Mouse (Mus musculus) CH12.LX (cell line): Measurements from ENCODE around the gene Shbg. TPM values are rescaled to one million over a fixed set of nuclear protein-coding genes. Genes with fewer than 3 reads are reported as not detected.

ENCODE experiments used
- DNase-seq: peaks from one replicate; pipeline ENCODE4 v3.0.0-alpha.2; 2013; ENCODE audit errors: extremely low read depth
- H3K27ac ChIP-seq: 2 replicates; pipeline ENCODE4 v1.5.1; 2012; ENCODE audit warnings: low read depth, mild to moderate bottlenecking, control low read depth, moderate library complexity; ENCODE audit not compliant: insufficient read depth
- H3K27me3 ChIP-seq: replicated peaks from 2 replicates; pipeline ENCODE3; 2012; ENCODE audit warnings: inconsistent platforms
- H3K36me3 ChIP-seq, 2 experiments: replicated peaks in 1 of 2; 2 replicates each; pipeline versions ENCODE3 to v1.6.1; 2012; ENCODE audit warnings: inconsistent platforms in 1 of 2, low read length in 1 of 2, mild to moderate bottlenecking in 1 of 2, mixed read lengths in 1 of 2, moderate library complexity in 1 of 2; ENCODE audit not compliant: control insufficient read depth in 1 of 2, insufficient read depth in 1 of 2
- H3K4me1 ChIP-seq, 2 experiments: 2 replicates each; pipeline ENCODE4 v1.6.1; 2012; ENCODE audit warnings: inconsistent platforms in 1 of 2, moderate library complexity in 1 of 2; ENCODE audit not compliant: insufficient read depth in 2 of 2, control insufficient read depth in 1 of 2
- H3K4me2 ChIP-seq: 2 replicates; pipeline ENCODE4 v1.6.1; 2012; ENCODE audit warnings: low read depth, mild to moderate bottlenecking, control low read depth; ENCODE audit not compliant: poor library complexity, insufficient read depth, severe bottlenecking
- H3K4me3 ChIP-seq, 3 experiments: fragments of 150-350 bp in 1 of 3; sonication (generic) in 1 of 3; replicated peaks in 1 of 3; 2 replicates each; pipeline versions ENCODE3 to v1.5.1; 2011 to 2012; ENCODE audit warnings: low read depth in 2 of 3, low read length in 2 of 3, mild to moderate bottlenecking in 2 of 3, moderate library complexity in 2 of 3, control low read depth in 1 of 3, improper control_type of control experiment in 1 of 3, inconsistent platforms in 1 of 3, mixed read lengths in 1 of 3; ENCODE audit not compliant: poor library complexity in 1 of 3
- H3K79me2 ChIP-seq: replicated peaks from 2 replicates; pipeline ENCODE4 v1.6.1; 2012; ENCODE audit warnings: mild to moderate bottlenecking, moderate library complexity; ENCODE audit not compliant: control insufficient read depth, poor library complexity, insufficient read depth, severe bottlenecking; ENCODE audit errors: extremely low read depth
- H3K9ac ChIP-seq: 2 replicates; pipeline ENCODE4 v1.6.1; 2012; ENCODE audit warnings: low read depth, mild to moderate bottlenecking, control low read depth, moderate library complexity; ENCODE audit not compliant: insufficient read depth
- H3K9me3 ChIP-seq: replicated peaks from 2 replicates; pipeline ENCODE3; 2012; ENCODE audit warnings: low read length, inconsistent platforms, mixed read lengths
- BHLHE40 ChIP-seq: IDR thresholded peaks from 2 replicates; pipeline ENCODE4 v1.6.1; 2011; ENCODE audit warnings: mild to moderate bottlenecking, low read depth, low read length, improper control_type of control experiment
- CHD1 ChIP-seq: IDR thresholded peaks from 2 replicates; pipeline ENCODE4 v1.6.1; 2012; ENCODE audit warnings: low read depth, low read length, improper control_type of control experiment, inconsistent platforms
- CHD2 ChIP-seq: IDR thresholded peaks from 2 replicates; pipeline ENCODE4 v1.6.1; 2011; ENCODE audit warnings: low read length, improper control_type of control experiment
- CTCF ChIP-seq, 2 experiments: IDR thresholded peaks in 1 of 2; conservative IDR thresholded peaks in 1 of 2; 2 replicates each; pipeline ENCODE4 v1.5.1; 2011 to 2012; ENCODE audit warnings: low read depth in 2 of 2, low read length in 2 of 2, improper control_type of control experiment in 1 of 2, inconsistent platforms in 1 of 2, mild to moderate bottlenecking in 1 of 2, moderate library complexity in 1 of 2
- ELF1 ChIP-seq: IDR thresholded peaks from 2 replicates; pipeline ENCODE4 v1.6.1; 2014; ENCODE audit warnings: low read depth, mild to moderate bottlenecking, inconsistent platforms, low read length, improper control_type of control experiment
- EP300 ChIP-seq: IDR thresholded peaks from 2 replicates; pipeline ENCODE4 v1.6.1; 2011; ENCODE audit warnings: low read length, improper control_type of control experiment
- ETS1 ChIP-seq: conservative IDR thresholded peaks from 2 replicates; pipeline ENCODE4 v1.6.1; 2012; ENCODE audit warnings: low read depth, mild to moderate bottlenecking, inconsistent platforms, low read length, improper control_type of control experiment, moderate library complexity
- GABPA ChIP-seq: IDR thresholded peaks from 2 replicates; pipeline ENCODE4 v1.6.1; 2012; ENCODE audit warnings: low read depth, low read length, improper control_type of control experiment, inconsistent platforms; ENCODE audit not compliant: insufficient replicate concordance
- HCFC1 ChIP-seq: IDR thresholded peaks from 2 replicates; pipeline ENCODE4 v1.6.1; 2012; ENCODE audit warnings: low read depth, mild to moderate bottlenecking, inconsistent platforms, low read length, improper control_type of control experiment
- IRF4 ChIP-seq: IDR thresholded peaks from 2 replicates; pipeline ENCODE4 v1.6.1; 2014; ENCODE audit warnings: low read depth, mild to moderate bottlenecking, inconsistent platforms, low read length, improper control_type of control experiment
- JUND ChIP-seq: conservative IDR thresholded peaks from 2 replicates; pipeline ENCODE4 v1.6.1; 2011; ENCODE audit warnings: low read depth, low read length, improper control_type of control experiment
- KAT2A ChIP-seq: IDR thresholded peaks from 2 replicates; pipeline ENCODE4 v1.6.1; 2012; ENCODE audit warnings: low read length, improper control_type of control experiment, inconsistent platforms; ENCODE audit not compliant: insufficient replicate concordance
- MAFK ChIP-seq: IDR thresholded peaks from 2 replicates; pipeline ENCODE4 v1.6.1; 2011; ENCODE audit warnings: low read length, improper control_type of control experiment; ENCODE audit not compliant: insufficient replicate concordance
- MAX ChIP-seq: IDR thresholded peaks from 2 replicates; pipeline ENCODE4 v1.6.1; 2011; ENCODE audit warnings: low read length, improper control_type of control experiment
- MAZ ChIP-seq: IDR thresholded peaks from 2 replicates; pipeline ENCODE4 v1.6.1; 2012; ENCODE audit warnings: low read depth, mild to moderate bottlenecking, inconsistent platforms, low read length, improper control_type of control experiment, moderate library complexity
- MEF2A ChIP-seq: IDR thresholded peaks from 2 replicates; pipeline ENCODE4 v1.6.1; 2014; ENCODE audit warnings: low read depth, mild to moderate bottlenecking, inconsistent platforms, low read length, improper control_type of control experiment, borderline replicate concordance
- MXI1 ChIP-seq: IDR thresholded peaks from 2 replicates; pipeline ENCODE4 v1.6.1; 2011; ENCODE audit warnings: mild to moderate bottlenecking, low read depth, low read length, improper control_type of control experiment
- MYC ChIP-seq: IDR thresholded peaks from 2 replicates; pipeline ENCODE4 v1.6.1; 2011; ENCODE audit warnings: low read depth, mild to moderate bottlenecking, improper control_type of control experiment, low read length
- NELFE ChIP-seq: IDR thresholded peaks from 2 replicates; pipeline ENCODE4 v1.6.1; 2011; ENCODE audit warnings: low read depth, low read length, improper control_type of control experiment
- NRF1 ChIP-seq: IDR thresholded peaks from 2 replicates; pipeline ENCODE4 v1.6.1; 2014; ENCODE audit warnings: low read depth, mild to moderate bottlenecking, inconsistent platforms, low read length, improper control_type of control experiment, moderate library complexity
- POLR2A ChIP-seq: IDR thresholded peaks from 2 replicates; pipeline ENCODE4 v1.6.1; 2011; ENCODE audit warnings: low read depth, mild to moderate bottlenecking, improper control_type of control experiment, low read length
- POLR2AphosphoS2 ChIP-seq: IDR thresholded peaks from 2 replicates; pipeline ENCODE4 v1.6.1; 2011; ENCODE audit warnings: low read depth, low read length, improper control_type of control experiment
- RAD21 ChIP-seq: IDR thresholded peaks from 2 replicates; pipeline ENCODE4 v1.6.1; 2011; ENCODE audit warnings: low read depth, mild to moderate bottlenecking, low read length, improper control_type of control experiment, moderate library complexity
- SMC3 ChIP-seq: IDR thresholded peaks from 2 replicates; pipeline ENCODE4 v1.6.1; 2011; ENCODE audit warnings: low read depth, low read length, improper control_type of control experiment
- TBP ChIP-seq: conservative IDR thresholded peaks from 2 replicates; pipeline ENCODE4 v1.6.1; 2011; ENCODE audit warnings: low read depth, low read length, improper control_type of control experiment
- TCF12 ChIP-seq: IDR thresholded peaks from 2 replicates; pipeline ENCODE4 v1.6.1; 2014; ENCODE audit warnings: low read depth, mild to moderate bottlenecking, inconsistent platforms, low read length, improper control_type of control experiment
- UBTF ChIP-seq: IDR thresholded peaks from 2 replicates; pipeline ENCODE4 v1.6.1; 2012; ENCODE audit warnings: low read depth, mild to moderate bottlenecking, inconsistent platforms, low read length, improper control_type of control experiment, moderate library complexity
- USF1 ChIP-seq: IDR thresholded peaks from 2 replicates; pipeline ENCODE4 v1.6.1; 2014; ENCODE audit warnings: low read depth, mild to moderate bottlenecking, inconsistent platforms, low read length, improper control_type of control experiment
- USF2 ChIP-seq: conservative IDR thresholded peaks from 2 replicates; pipeline ENCODE4 v1.6.1; 2011; ENCODE audit warnings: low read depth, low read length, improper control_type of control experiment
- ZC3H11A ChIP-seq: IDR thresholded peaks from 2 replicates; pipeline ENCODE4 v1.6.1; 2012; ENCODE audit warnings: low read depth, mild to moderate bottlenecking, inconsistent platforms, low read length, improper control_type of control experiment
- ZMIZ1 ChIP-seq: IDR thresholded peaks from 2 replicates; pipeline ENCODE4 v1.6.1; 2012; ENCODE audit warnings: low read depth, mild to moderate bottlenecking, inconsistent platforms, low read length, improper control_type of control experiment
- ZNF384 ChIP-seq: IDR thresholded peaks from 2 replicates; pipeline ENCODE4 v1.6.1; 2012; ENCODE audit warnings: low read depth, low read length, improper control_type of control experiment, inconsistent platforms
- dilution Hi-C: fragments of 300-500 bp; cut with MboI; formaldehyde crosslinking; loops from 2 replicates; pipeline ENCODE4 v1.14.3; 2020; ENCODE audit warnings: low sequenced_read_pairs; ENCODE audit not compliant: extremely low pct_unique_long_range_greater_than_20kb, extremely low pct_ligation_motif_present
- in situ Hi-C: fragments of 300-500 bp; cut with MboI; formaldehyde crosslinking; loops from 3 replicates; pipeline ENCODE4 v1.14.3; 2019; ENCODE audit warnings: low sequenced_read_pairs, low pct_ligation_motif_present, low pct_unique_long_range_greater_than_20kb, mixed read lengths
- polyA plus RNA-seq: library from polyadenylated mRNA; unstranded; fragments of >175 nt; gene quantifications from 2 replicates; pipeline ENCODE4 v1.2.1, GENCODE M21; 2012; ENCODE audit warnings: low read depth; ENCODE audit not compliant: insufficient read length
- total RNA-seq, 2 experiments: library from RNA; depleted of rRNA; stranded (reverse); fragments of 300-350 nt in 1 of 2; fragments of >200 nt in 1 of 2; gene quantifications; 2 replicates each; pipeline ENCODE4 v1.2.3; 2012 to 2014

Gene Shbg
- total and polyA plus RNA-seq, 3 experiments: not detected

GRCm38 (mm10) chr11:69662967-69663671 lies 45.4 kb upstream of the Shbg start (continued):
- TF ChIP-seq USF2 (no peak; the same call in 1 of the 2 replicates), POLR2AphosphoS2 (no peak), ZNF384 (no peak), ELF1 (no peak), EP300 (peak; percentile 71), TBP (no peak), SMC3 (no peak), ZMIZ1 (no peak), RAD21 (no peak), JUND (no peak), IRF4 (peak; percentile 80), MAFK (no peak), GABPA (no peak), NELFE (peak; percentile 23; the same call in 1 of the 2 replicates), CHD2 (peak; percentile 31; the same call in 1 of the 2 replicates), ETS1 (peak; percentile 50; the same call in 1 of the 2 replicates), ZC3H11A (no peak)

GRCm38 (mm10) chr11:69662213-69662966 lies 44.7 kb upstream of the Shbg start, which contains the start of gene Mpdu1:
Mpdu1 (minus strand) TSS chr11:69662642.
- H3K36me3 ChIP-seq: peaks cover 32 to 50% of the 10 kb centered on the region in 2 experiments
- H3K27me3 ChIP-seq: no peaks in the 10 kb centered on the region
- H3K4me1 ChIP-seq: peaks cover 18 to 68% of the 10 kb centered on the region in 2 experiments
- H3K79me2 ChIP-seq: peaks cover 27% of the 10 kb centered on the region
- in situ Hi-C loops (no loop called here), dilution Hi-C loops (no loop called here)
- no peaks in the 10 kb centered on the region for H3K9me3 ChIP-seq
- H3K9ac ChIP-seq: peak within 1 kb of the TSS; percentile 97
- H3K4me3 ChIP-seq: peak within 1 kb of the TSS; percentile 66 to 70 (median 70)
- DNase-seq: peak; percentile 99
- peak within 1 kb of the TSS; percentile 65 for H3K4me2 ChIP-seq
- H3K27ac ChIP-seq: peak within 1 kb of the TSS; percentile 95
- peak; percentile 94 for TF ChIP-seq MAX
- TF ChIP-seq TBP: peak; percentile 96
- peak; percentile 89 for TF ChIP-seq MXI1
- TF ChIP-seq NRF1: peak; percentile 94
- peak; percentile 91 for TF ChIP-seq KAT2A
- peak; percentile 82 for TF ChIP-seq HCFC1
- peak; percentile 74; the same call in 1 of the 2 replicates for TF ChIP-seq MEF2A
- TF ChIP-seq BHLHE40: peak; percentile 33
- peak; percentile 67 for TF ChIP-seq IRF4
- peak in 1 of 2 experiments; percentile 52; a peak in 2 of 4 replicates for TF ChIP-seq CTCF (conservative IDR thresholded peaks at IDR 0.05 in 1 of 2, IDR thresholded peaks at IDR 0.05 in 1 of 2; ENCODE audit: low read depth in 2 of 2, low read length in 2 of 2)
- peak; percentile 95 for TF ChIP-seq CHD1
- TF ChIP-seq MYC: peak; percentile 94
- TF ChIP-seq ZMIZ1: peak; percentile 97
- TF ChIP-seq MAFK: no peak
- TF ChIP-seq SMC3: no peak
- 0 out of 2 replicates have a peak, but pooled peaks have one; percentile 42 for TF ChIP-seq UBTF
- peak; percentile 98 for TF ChIP-seq POLR2A
- TF ChIP-seq ZNF384: peak; percentile 76
- TF ChIP-seq ZC3H11A: no peak
- TF ChIP-seq TCF12: peak; percentile 99
- TF ChIP-seq POLR2AphosphoS2: peak; percentile 91
- no peak for TF ChIP-seq JUND
- no peak; the same call in 1 of the 2 replicates for TF ChIP-seq GABPA
- TF ChIP-seq ETS1: peak; percentile 54; the same call in 1 of the 2 replicates
- TF ChIP-seq USF2: no peak
- peak; percentile 37; the same call in 1 of the 2 replicates for TF ChIP-seq CHD2
- TF ChIP-seq ELF1: peak; percentile 92
- TF ChIP-seq USF1: no peak
- peak; percentile 97 for TF ChIP-seq MAZ
- TF ChIP-seq EP300: no peak
